Mouse (Mus musculus): ENCODE data around the gene Med16. TPM values are rescaled to one million over a fixed set of nuclear protein-coding genes. Genes with fewer than 3 reads are reported as not detected.

The Med16 gene
- polyA plus RNA-seq, 1 experiment = 4.9 TPM

DNA sequence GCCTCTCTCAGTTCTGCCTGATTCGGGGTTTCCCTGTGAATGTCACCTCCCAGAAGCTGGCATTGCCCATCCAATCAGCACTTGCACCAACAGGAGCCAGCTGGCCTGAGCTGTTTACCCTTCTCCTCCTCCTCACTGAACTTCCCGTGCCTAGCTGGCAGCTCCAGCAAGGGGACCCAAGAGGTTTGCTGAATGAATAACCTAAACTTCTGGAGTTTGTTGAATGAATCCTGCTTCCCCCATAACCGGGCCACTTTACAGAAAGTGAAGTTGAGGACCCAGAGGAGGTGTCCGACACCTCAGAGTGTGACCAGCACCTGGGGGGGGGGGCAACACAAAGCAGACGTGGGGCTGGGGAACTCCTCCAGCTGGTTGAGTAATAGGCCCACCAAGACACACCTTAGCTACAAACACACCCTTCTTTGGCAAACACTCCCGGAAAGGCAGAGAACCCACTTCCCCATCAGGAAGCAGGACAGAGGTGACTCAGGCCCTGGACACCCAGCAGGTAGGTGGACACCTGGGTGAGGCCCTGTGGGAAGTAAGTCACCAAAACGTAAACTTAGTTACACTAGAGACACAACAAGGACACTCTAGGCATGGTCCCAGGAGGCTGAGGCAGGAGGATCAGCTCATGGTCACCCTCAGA lies 6.3 kb upstream of the Med16 start:
- Histone ChIP-seq H3K4me3 (replicated peaks) (peak overlapping the region; percentile 83), H3K27me3 (ENCODE audit: control insufficient read depth) (peaks cover 33% of the 10 kb centered on the region), H3K4me1 (ENCODE audit: control insufficient read depth) (peaks cover 82% of the 10 kb centered on the region), H3K36me3 (ENCODE audit: control insufficient read depth) (peaks cover 34% of the 10 kb centered on the region), H3K9me3 (ENCODE audit: control insufficient read depth, low read length) (no peaks in the 10 kb centered on the region; the same call in 1 of the 2 replicates)
- TF ChIP-seq TAL1 (IDR thresholded peaks at IDR 0.05; ENCODE audit: low read length) (no peak), GATA1 (IDR thresholded peaks at IDR 0.05; ENCODE audit: low read length) (no peak)

DNA sequence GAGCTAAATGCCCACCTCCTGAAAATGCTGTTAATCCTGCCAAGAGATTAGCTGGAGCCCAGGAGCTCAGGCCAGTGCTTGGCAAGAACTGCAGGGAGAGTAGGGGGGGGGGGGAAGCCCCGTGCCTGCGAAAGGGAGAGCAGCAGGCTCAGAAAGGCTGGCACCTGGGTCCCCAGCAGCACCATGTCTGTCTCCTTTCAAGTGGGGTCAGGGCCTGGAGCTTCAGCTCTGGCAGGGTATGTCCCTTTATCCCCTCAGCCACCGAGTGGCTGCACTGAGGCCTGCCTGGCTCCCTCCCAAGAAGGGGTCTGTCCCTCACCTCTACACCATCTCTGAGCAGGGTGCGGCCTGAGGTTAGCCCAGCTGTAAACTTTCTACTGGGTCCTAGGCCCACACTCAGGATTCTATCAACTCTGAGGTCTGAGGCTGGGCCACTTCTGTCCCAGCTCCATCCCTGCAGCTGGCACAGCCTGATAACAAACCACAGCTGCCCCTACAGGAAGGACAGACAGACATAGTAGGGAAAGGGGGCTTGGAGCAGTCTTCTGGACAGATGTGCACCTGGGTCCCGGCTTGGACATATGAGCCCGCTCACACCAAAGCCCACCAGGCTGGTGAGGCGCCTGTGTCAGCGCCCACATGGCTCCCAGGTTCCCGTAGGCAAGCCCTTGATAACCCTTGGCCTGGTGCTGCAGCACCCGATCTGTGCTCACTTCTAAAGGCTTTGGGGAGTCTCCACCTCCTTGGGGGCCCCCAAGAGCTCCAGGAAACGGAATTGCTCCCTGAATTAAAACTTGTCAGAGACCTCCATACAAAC lies 5.6 kb upstream of the Med16 start:
- TF ChIP-seq TAL1 (IDR thresholded peaks at IDR 0.05; ENCODE audit: low read length) (peak; percentile 69), GATA1 (IDR thresholded peaks at IDR 0.05; ENCODE audit: low read length) (no peak)

DNA sequence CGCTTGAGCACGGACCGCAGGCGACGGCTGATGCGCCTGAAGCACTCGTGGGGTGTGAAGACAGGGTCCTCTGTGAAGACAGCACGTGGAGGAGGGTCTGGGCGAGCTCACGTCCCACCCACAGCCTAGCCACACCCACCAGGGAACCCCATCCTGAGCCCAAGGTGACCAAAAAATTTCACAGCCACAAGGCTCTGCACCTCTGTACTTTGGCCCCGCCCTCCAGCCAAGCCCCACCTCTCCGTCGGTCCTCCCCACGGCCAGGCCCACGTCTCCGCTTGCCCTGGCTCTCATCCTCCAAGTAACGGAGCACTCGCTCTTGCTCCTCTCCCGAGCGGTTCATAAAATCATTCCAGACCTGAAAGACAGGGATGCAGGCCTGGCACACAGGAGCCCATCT lies 3.7 kb upstream of the Med16 start:
- Histone ChIP-seq H3K4me1 (ENCODE audit: control insufficient read depth) (peaks cover 79% of the 10 kb centered on the region), H3K9me3 (ENCODE audit: control insufficient read depth, low read length) (no peaks in the 10 kb centered on the region), H3K27me3 (ENCODE audit: control insufficient read depth) (peaks cover 6% of the 10 kb centered on the region), H3K4me3 (replicated peaks) (no peak overlapping the region), H3K36me3 (ENCODE audit: control insufficient read depth) (peaks cover 37% of the 10 kb centered on the region)
- TF ChIP-seq TAL1 (IDR thresholded peaks at IDR 0.05; ENCODE audit: low read length) (no peak), GATA1 (IDR thresholded peaks at IDR 0.05; ENCODE audit: low read length) (no peak)

More for the DNA sequence above, 5.6 kb upstream of the Med16 start:
- no peaks in the 10 kb centered on the region; the same call in 1 of the 2 replicates for H3K9me3 ChIP-seq (ENCODE audit: control insufficient read depth, low read length)
- peak overlapping the region; percentile 83 for H3K4me3 ChIP-seq (replicated peaks)
- peaks cover 85% of the 10 kb centered on the region for H3K4me1 ChIP-seq (ENCODE audit: control insufficient read depth)
- H3K36me3 ChIP-seq (ENCODE audit: control insufficient read depth) = peaks cover 36% of the 10 kb centered on the region
- peaks cover 25% of the 10 kb centered on the region for H3K27me3 ChIP-seq (ENCODE audit: control insufficient read depth)

DNA sequence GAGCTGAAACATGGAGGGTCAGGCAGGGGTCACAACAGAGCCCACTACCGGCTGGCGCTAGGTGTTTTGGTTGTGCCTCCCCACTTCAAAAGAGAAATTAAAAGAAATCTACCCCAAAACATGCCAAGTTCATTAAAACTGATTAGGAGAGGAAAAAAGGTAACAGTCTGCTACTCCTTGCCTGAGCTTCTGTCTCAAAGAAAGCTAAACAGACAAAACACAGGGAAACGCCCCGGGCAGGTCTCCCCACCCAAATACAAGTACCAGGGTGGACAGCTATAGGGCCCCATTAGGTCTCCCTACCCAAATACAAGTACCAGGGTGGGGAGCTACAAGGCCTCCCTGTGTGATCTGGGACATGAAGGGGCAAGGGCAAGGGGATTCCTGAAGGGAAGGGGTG lies 1.8 kb upstream of the Med16 start, which contains the start of gene Gm26602:
Gene Gm26602 (plus strand): TSS at position 301 of the 400 bp plus-strand sequence.
- Histone ChIP-seq H3K27me3 (ENCODE audit: control insufficient read depth) (no peaks in the 10 kb centered on the region), H3K36me3 (ENCODE audit: control insufficient read depth) (peaks cover 54% of the 10 kb centered on the region), H3K4me1 (ENCODE audit: control insufficient read depth) (peaks cover 67% of the 10 kb centered on the region), H3K4me3 (replicated peaks) (no peak within 1 kb of the TSS), H3K9me3 (ENCODE audit: control insufficient read depth, low read length) (no peaks in the 10 kb centered on the region)
- TF ChIP-seq GATA1 (IDR thresholded peaks at IDR 0.05; ENCODE audit: low read length) (no peak), TAL1 (IDR thresholded peaks at IDR 0.05; ENCODE audit: low read length) (no peak)

DNA sequence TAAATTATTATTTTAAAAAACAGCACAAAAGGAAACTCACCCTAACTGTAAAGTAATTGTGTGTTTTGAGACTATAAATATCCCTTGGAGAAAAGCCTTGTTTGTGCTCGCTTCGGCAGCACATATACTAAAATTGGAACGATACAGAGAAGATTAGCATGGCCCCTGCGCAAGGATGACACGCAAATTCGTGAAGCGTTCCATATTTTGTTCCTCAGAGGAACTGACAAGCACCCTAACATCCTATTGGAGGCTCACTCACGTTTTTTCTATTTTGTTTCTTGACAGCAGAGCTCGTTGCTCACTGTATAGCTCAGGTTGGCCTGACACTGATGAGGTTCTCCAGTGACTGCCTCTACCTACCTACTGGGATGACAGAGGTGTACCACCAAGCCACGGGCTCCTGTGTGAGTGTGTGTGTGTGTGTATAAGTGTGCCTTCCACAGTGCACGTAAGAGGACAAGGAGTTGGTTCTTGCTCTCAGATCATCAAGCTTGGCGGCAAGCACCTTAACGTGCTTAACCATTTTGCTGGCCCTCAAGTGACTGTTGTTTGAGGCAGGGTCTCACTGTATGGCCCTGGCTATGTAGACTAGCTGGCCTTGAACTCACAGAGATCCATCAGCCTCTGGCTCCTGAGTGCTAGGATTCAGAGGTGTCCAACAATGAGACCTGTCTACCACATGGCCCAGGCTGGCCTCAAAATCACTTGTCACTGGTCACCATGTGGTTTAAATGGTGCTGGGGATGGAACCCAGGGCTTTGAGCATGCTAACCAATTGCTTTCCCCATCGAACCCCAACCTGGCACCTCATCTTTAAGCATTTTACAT lies 584 bp upstream of the Med16 start:
- Histone ChIP-seq H3K36me3 (ENCODE audit: control insufficient read depth) (peaks cover 63% of the 10 kb centered on the region), H3K9me3 (ENCODE audit: control insufficient read depth, low read length) (no peaks in the 10 kb centered on the region), H3K4me3 (replicated peaks) (peak overlapping the region; percentile 91), H3K27me3 (ENCODE audit: control insufficient read depth) (no peaks in the 10 kb centered on the region), H3K4me1 (ENCODE audit: control insufficient read depth) (peaks cover 54% of the 10 kb centered on the region)
- TF ChIP-seq TAL1 (IDR thresholded peaks at IDR 0.05; ENCODE audit: low read length) = no peak

DNA sequence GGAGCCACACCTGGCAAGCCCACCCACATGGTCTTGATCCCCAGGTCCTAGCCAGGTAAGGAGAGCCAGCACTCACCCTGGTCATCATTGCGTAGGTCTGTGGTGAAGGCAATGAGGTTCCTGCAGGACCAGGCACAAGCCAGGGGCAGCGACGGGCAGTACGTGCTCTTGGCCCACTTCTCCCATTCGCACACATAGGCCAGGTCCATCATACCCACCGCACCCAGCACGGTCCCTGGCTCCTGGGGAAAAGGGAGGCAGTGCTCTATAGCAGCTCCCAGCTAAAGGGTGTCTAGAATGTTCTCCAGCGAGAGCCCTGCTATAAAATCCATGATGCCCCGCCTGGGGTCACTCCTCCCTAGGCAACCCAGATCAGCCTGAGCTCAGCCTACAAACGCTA lies 1.3 kb downstream of the Med16 start:
- no peak for TF ChIP-seq TAL1 (IDR thresholded peaks at IDR 0.05; ENCODE audit: low read length)
- no peaks in the 10 kb centered on the region for H3K9me3 ChIP-seq (ENCODE audit: control insufficient read depth, low read length)
- no peaks in the 10 kb centered on the region for H3K27me3 ChIP-seq (ENCODE audit: control insufficient read depth)
- H3K4me3 ChIP-seq (replicated peaks) = no peak overlapping the region
- peaks cover 37% of the 10 kb centered on the region for H3K4me1 ChIP-seq (ENCODE audit: control insufficient read depth)
- peaks cover 63% of the 10 kb centered on the region for H3K36me3 ChIP-seq (ENCODE audit: control insufficient read depth)

DNA sequence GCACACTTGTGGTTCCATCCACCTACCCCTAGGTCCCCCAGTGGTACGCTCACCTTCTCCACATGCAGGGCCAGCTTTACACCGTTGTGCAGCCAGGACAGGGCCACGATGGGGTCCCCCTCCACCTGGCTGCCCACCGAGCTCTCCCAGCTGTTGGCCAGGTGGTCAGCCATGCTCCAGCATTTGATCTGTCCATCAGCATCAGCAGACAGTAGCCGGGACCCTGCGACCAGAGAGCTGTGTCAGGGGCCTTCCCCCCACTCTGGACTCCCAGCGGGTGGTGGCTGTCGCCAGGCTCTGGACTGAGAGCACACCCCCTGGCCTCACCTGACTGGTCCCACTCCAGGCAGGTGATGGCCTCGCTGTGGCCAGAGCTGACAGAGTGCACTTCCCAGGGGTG lies 2.0 kb downstream of the Med16 start:
- no peak overlapping the region for H3K4me3 ChIP-seq (replicated peaks)
- H3K4me1 ChIP-seq (ENCODE audit: control insufficient read depth) = peaks cover 30% of the 10 kb centered on the region
- H3K9me3 ChIP-seq (ENCODE audit: control insufficient read depth, low read length) = no peaks in the 10 kb centered on the region
- no peaks in the 10 kb centered on the region for H3K27me3 ChIP-seq (ENCODE audit: control insufficient read depth)
- TF ChIP-seq GATA1 (IDR thresholded peaks at IDR 0.05; ENCODE audit: low read length) (no peak), TAL1 (IDR thresholded peaks at IDR 0.05; ENCODE audit: low read length) (no peak)
- H3K36me3 ChIP-seq (ENCODE audit: control insufficient read depth) = peaks cover 59% of the 10 kb centered on the region

DNA sequence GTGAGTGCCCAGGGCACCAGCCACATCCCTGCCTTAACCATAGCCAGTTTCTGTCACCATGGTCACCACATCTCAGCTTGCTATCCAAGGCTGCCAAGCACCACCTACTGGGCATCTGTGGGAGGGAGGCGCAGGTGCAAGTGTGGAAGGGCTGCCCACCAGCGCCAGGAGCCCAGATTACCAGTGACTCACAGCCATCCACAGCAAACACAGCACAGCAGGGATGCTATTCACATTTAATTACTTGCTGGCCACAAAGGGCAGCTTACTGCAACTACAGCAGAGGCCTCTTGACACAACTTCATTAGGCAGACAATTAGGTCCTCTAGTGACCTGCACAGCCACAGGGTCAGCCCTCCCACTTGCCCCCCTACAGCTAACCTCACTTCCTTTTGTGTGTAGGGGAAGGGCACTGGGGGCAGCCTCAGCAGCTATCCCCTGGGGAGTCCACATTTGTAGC lies 7.7 kb downstream of the Med16 start:
- H3K36me3 ChIP-seq (ENCODE audit: control insufficient read depth) = peaks cover 69% of the 10 kb centered on the region

More for the DNA sequence above, 7.7 kb downstream of the Med16 start:
- H3K4me3 ChIP-seq (replicated peaks) = no peak overlapping the region
- peaks cover 6% of the 10 kb centered on the region for H3K4me1 ChIP-seq (ENCODE audit: control insufficient read depth)
- no peaks in the 10 kb centered on the region for H3K9me3 ChIP-seq (ENCODE audit: control insufficient read depth, low read length)
- TF ChIP-seq GATA1 (IDR thresholded peaks at IDR 0.05; ENCODE audit: low read length) = no peak
- no peak for TF ChIP-seq TAL1 (IDR thresholded peaks at IDR 0.05; ENCODE audit: low read length)
- H3K27me3 ChIP-seq (ENCODE audit: control insufficient read depth) = no peaks in the 10 kb centered on the region
